Mouse (Mus musculus): ENCODE measurements around the gene Dnah12. TPM values are rescaled to one million over a fixed set of nuclear protein-coding genes. Genes with fewer than 3 reads are reported as not detected.
"Not testable (repeated sequence)": the region's sequence is repeated elsewhere in the genome, so short reads cannot be mapped to it uniquely, and the experiment has no call there.

Gene Dnah12
- polyA plus RNA-seq, 1 experiment, result 0.19 TPM

DNA sequence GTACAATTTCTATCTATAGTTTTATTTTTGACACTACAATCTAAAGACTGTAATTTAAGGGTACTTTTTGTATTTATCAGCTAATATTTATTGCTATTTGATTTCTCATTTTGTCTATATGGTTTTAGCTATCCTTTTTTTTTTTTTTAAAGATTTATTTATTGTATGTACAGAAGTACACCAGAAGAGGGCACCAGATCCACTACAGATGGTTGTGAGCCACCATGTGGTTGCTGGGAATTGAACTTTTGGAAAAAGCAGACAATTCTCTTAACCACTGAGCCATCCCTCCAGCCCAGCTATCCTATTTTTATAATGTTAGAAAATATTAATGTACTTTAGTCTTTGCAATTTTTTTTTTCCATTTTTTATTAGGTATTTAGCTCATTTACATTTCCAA is 4.8 kb downstream of the Dnah12 start:
- TF ChIP-seq POLR2A (IDR thresholded peaks at IDR 0.05; ENCODE audit: extremely low read depth, insufficient read depth, low read length) (no peak), CTCF (IDR thresholded peaks at IDR 0.05; ENCODE audit: extremely low read depth, insufficient read depth, low read length) (peak; percentile 44; the same call in 1 of the 2 replicates)

GRCm38 (mm10) chr14:26705246-26705645 is 12.2 kb downstream of the Dnah12 start:
- H3K4me1 ChIP-seq (ENCODE audit: control insufficient read depth, insufficient read depth, low read length); H3K4me3 ChIP-seq (ENCODE audit: insufficient read depth, low read length); H3K27ac ChIP-seq (ENCODE audit: insufficient read depth, low read length): not testable (repeated sequence)

More for the DNA sequence above, 4.8 kb downstream of the Dnah12 start:
- no peak overlapping the region for H3K4me3 ChIP-seq (ENCODE audit: insufficient read depth, low read length)
- H3K4me1 ChIP-seq (ENCODE audit: control insufficient read depth, insufficient read depth, low read length), result no peaks in the 10 kb centered on the region
- H3K27ac ChIP-seq (ENCODE audit: insufficient read depth, low read length), result no peak overlapping the region

GRCm38 (mm10) chr14:26719696-26720095 is 26.6 kb downstream of the Dnah12 start:
- H3K4me1 ChIP-seq (ENCODE audit: control insufficient read depth, insufficient read depth, low read length); H3K4me3 ChIP-seq (ENCODE audit: insufficient read depth, low read length); H3K27ac ChIP-seq (ENCODE audit: insufficient read depth, low read length): not testable (repeated sequence)

DNA sequence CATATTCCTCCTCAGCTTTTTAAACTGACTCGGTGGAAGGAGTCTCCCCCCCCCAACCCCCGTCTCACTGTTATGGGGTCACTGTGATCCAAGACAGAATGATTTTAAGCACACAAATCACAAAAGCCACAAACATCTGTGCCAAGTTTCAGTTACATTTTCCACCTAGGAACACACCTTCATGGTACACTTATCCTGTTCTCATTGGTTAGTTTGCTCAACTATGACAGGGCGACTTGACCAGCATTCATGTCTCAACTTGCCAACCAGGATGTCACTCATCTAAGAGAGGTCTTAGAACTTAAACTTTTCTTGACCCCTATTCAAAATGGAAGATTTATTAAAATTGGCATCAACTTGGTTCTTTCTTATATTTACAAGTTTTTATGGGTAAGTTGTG is 31.8 kb downstream of the Dnah12 start:
- H3K27ac ChIP-seq (ENCODE audit: insufficient read depth, low read length), result no peak overlapping the region
- H3K4me1 ChIP-seq (ENCODE audit: control insufficient read depth, insufficient read depth, low read length), result no peaks in the 10 kb centered on the region
- TF ChIP-seq CTCF (IDR thresholded peaks at IDR 0.05; ENCODE audit: extremely low read depth, insufficient read depth, low read length), result no peak
- TF ChIP-seq POLR2A (IDR thresholded peaks at IDR 0.05; ENCODE audit: extremely low read depth, insufficient read depth, low read length), result no peak

GRCm38 (mm10) chr14:26758566-26758965 is 65.5 kb downstream of the Dnah12 start:
- no peak overlapping the region for H3K4me3 ChIP-seq (ENCODE audit: insufficient read depth, low read length)
- TF ChIP-seq POLR2A (IDR thresholded peaks at IDR 0.05; ENCODE audit: extremely low read depth, insufficient read depth, low read length) (no peak), CTCF (IDR thresholded peaks at IDR 0.05; ENCODE audit: extremely low read depth, insufficient read depth, low read length) (no peak)
- no peak overlapping the region for H3K27ac ChIP-seq (ENCODE audit: insufficient read depth, low read length)
- no peaks in the 10 kb centered on the region for H3K4me1 ChIP-seq (ENCODE audit: control insufficient read depth, insufficient read depth, low read length)

More for the DNA sequence above, 31.8 kb downstream of the Dnah12 start:
- no peak overlapping the region for H3K4me3 ChIP-seq (ENCODE audit: insufficient read depth, low read length)

DNA sequence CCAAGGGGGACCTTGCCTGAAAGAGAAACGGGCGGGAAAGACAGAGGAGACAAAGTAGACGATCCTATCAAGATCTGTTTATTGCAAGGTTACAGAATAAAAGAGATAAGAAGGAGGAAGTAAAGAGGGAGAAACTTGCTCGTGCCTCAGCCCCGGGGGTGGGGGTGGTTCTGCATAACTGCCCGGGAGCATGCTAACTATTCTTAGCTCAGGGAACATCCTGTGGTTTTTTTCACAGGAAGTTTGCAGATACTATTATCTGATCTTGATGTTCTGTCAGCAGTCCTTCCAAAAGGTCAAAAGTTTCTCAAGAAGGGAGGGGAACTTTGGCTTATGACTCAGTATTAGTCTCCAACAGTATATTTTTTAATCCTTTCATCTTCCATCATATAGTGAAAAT is 71.8 kb downstream of the Dnah12 start:
- Histone ChIP-seq H3K4me3 (ENCODE audit: insufficient read depth, low read length) (no peak overlapping the region), H3K4me1 (ENCODE audit: control insufficient read depth, insufficient read depth, low read length) (no peaks in the 10 kb centered on the region)
- TF ChIP-seq CTCF (IDR thresholded peaks at IDR 0.05; ENCODE audit: extremely low read depth, insufficient read depth, low read length) (no peak), POLR2A (IDR thresholded peaks at IDR 0.05; ENCODE audit: extremely low read depth, insufficient read depth, low read length) (no peak)

GRCm38 (mm10) chr14:26768195-26768594 is 75.1 kb downstream of the Dnah12 start:
- no peak for TF ChIP-seq CTCF (IDR thresholded peaks at IDR 0.05; ENCODE audit: extremely low read depth, insufficient read depth, low read length)
- no peak for TF ChIP-seq POLR2A (IDR thresholded peaks at IDR 0.05; ENCODE audit: extremely low read depth, insufficient read depth, low read length)

More for the DNA sequence above, 71.8 kb downstream of the Dnah12 start:
- H3K27ac ChIP-seq (ENCODE audit: insufficient read depth, low read length), result no peak overlapping the region

GRCm38 (mm10) chr14:26773536-26773935 is 80.5 kb downstream of the Dnah12 start:
- H3K4me1 ChIP-seq (ENCODE audit: control insufficient read depth, insufficient read depth, low read length), result no peaks in the 10 kb centered on the region
- H3K27ac ChIP-seq (ENCODE audit: insufficient read depth, low read length), result no peak overlapping the region
- H3K4me3 ChIP-seq (ENCODE audit: insufficient read depth, low read length), result no peak overlapping the region
- no peak for TF ChIP-seq CTCF (IDR thresholded peaks at IDR 0.05; ENCODE audit: extremely low read depth, insufficient read depth, low read length)
- TF ChIP-seq POLR2A (IDR thresholded peaks at IDR 0.05; ENCODE audit: extremely low read depth, insufficient read depth, low read length), result no peak

More at GRCm38 (mm10) chr14:26768195-26768594, 75.1 kb downstream of the Dnah12 start:
- H3K27ac ChIP-seq (ENCODE audit: insufficient read depth, low read length), result no peak overlapping the region
- H3K4me1 ChIP-seq (ENCODE audit: control insufficient read depth, insufficient read depth, low read length), result no peaks in the 10 kb centered on the region
- H3K4me3 ChIP-seq (ENCODE audit: insufficient read depth, low read length), result no peak overlapping the region

GRCm38 (mm10) chr14:26783731-26784130 is 90.7 kb downstream of the Dnah12 start:
- Histone ChIP-seq H3K4me3 (ENCODE audit: insufficient read depth, low read length) (no peak overlapping the region), H3K4me1 (ENCODE audit: control insufficient read depth, insufficient read depth, low read length) (no peaks in the 10 kb centered on the region), H3K27ac (ENCODE audit: insufficient read depth, low read length) (no peak overlapping the region)
- TF ChIP-seq CTCF (IDR thresholded peaks at IDR 0.05; ENCODE audit: extremely low read depth, insufficient read depth, low read length) (no peak), POLR2A (IDR thresholded peaks at IDR 0.05; ENCODE audit: extremely low read depth, insufficient read depth, low read length) (no peak)

DNA sequence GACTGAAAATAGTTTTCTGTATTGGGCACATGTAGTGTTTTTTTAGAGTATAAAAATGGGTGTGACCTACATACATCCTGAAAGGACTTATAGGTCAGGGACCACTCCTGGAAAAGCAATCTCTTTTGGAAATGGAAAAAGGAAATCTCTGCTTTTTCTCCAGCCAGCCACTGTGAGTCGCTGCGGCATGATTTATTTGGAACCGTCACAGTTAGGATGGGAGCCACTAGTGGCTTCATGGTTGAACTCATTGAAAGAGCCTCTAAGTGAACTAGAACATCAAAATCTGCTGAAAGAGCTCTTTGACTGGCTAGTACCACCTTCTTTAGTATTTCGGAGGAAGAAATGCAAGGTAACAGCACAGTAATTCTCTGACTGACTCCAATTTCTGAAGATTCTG is 92.6 kb downstream of the Dnah12 start:
- peak; percentile 40 for TF ChIP-seq CTCF (IDR thresholded peaks at IDR 0.05; ENCODE audit: extremely low read depth, insufficient read depth, low read length)
- no peak for TF ChIP-seq POLR2A (IDR thresholded peaks at IDR 0.05; ENCODE audit: extremely low read depth, insufficient read depth, low read length)
- no peaks in the 10 kb centered on the region for H3K4me1 ChIP-seq (ENCODE audit: control insufficient read depth, insufficient read depth, low read length)

GRCm38 (mm10) chr14:26794431-26794830 is 101.4 kb downstream of the Dnah12 start:
- TF ChIP-seq POLR2A (IDR thresholded peaks at IDR 0.05; ENCODE audit: extremely low read depth, insufficient read depth, low read length) (no peak), CTCF (IDR thresholded peaks at IDR 0.05; ENCODE audit: extremely low read depth, insufficient read depth, low read length) (no peak)
- Histone ChIP-seq H3K4me1 (ENCODE audit: control insufficient read depth, insufficient read depth, low read length) (no peaks in the 10 kb centered on the region), H3K4me3 (ENCODE audit: insufficient read depth, low read length) (no peak overlapping the region), H3K27ac (ENCODE audit: insufficient read depth, low read length) (no peak overlapping the region)

More for the DNA sequence above, 92.6 kb downstream of the Dnah12 start:
- Histone ChIP-seq H3K4me3 (ENCODE audit: insufficient read depth, low read length) (no peak overlapping the region), H3K27ac (ENCODE audit: insufficient read depth, low read length) (no peak overlapping the region)

Data from cortical plate, adult 2 months (tissue).